Mouse (Mus musculus) urinary bladder, postnatal 10 days (tissue): ENCODE measurements around the gene Rbm47.
"Not testable (repeated sequence)": the region's sequence is repeated elsewhere in the genome, so short reads cannot be mapped to it uniquely, and the experiment has no call there.

Source experiments
- DNase-seq: peaks from one replicate; pipeline ENCODE4 v3.0.0; 2022; ENCODE audit warnings: low spot score

Rbm47 gene

DNA sequence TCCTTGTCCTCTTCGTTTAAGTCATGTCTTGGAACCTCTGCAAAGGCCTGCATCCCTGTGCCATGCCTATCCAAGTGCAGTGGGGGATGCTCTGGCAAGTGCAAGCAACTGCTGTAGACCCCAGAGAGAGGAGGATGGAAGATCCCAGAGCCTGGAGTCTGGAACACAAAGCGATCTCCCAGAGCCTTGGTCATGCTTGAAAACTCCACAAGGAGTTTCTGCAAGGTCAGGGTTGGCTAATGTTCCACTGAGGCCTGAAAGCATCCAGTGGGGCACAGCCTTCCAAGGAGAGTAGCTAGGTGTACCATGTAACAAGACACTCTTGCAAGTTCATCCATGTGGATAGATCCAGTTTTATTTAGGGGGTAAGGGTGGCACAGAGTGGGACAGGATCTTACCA lies 158.5 kb downstream of the Rbm47 start:
- DNase-seq = no peak

DNA sequence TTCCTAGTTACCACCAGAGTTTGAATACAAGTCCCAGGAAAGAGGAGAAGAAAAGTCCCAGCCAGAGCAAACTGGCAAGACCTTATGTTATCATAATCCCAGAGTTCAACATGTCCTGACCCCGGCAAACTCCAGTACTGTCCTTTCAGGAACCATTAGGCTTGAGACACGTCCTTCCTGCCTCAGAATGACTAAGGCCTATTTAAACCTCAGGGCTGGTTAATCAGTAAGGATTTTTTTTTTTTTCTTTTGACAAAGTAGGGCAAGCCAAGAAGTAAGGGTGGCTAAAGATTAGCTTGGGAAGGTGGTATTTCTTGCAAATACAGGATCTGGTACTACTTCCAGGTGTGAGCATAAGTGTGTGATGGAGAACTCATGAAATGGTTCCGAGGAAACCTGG lies 158.9 kb downstream of the Rbm47 start:
- no peak for DNase-seq

DNA sequence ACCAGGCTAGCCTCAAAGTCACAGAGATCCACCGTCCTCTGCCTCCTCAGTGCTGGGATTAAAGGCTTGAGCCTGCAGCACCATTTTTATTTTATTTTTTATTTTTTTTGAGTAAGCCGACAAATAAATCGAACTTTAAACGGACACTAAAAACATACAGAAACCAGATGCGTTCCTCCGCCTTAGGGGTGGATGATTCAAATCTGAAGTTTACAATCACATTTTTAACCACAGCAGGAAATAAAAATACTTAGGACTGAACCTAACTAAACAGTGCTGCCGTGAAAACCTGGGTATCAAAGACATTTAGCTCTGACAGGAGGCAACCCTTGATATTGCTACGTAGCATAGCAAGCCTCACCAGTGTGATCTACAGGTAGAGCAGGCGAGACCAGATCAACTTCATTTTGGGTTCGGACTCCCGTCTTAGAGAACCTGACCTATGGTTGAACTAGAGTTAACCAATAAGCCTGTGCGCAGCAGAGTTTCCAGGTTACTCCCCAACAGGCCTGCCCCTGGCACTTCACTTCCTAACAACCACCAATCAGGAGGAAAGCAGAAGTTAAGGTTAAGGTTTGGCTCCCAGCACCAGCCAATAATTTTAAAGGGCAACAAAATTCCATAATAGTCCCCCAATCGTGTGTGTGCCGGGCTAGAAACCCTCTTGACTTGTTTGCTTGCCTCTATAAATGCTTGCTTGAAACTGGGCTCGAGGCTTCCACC lies 164.5 kb downstream of the Rbm47 start:
- no peak for DNase-seq

DNA sequence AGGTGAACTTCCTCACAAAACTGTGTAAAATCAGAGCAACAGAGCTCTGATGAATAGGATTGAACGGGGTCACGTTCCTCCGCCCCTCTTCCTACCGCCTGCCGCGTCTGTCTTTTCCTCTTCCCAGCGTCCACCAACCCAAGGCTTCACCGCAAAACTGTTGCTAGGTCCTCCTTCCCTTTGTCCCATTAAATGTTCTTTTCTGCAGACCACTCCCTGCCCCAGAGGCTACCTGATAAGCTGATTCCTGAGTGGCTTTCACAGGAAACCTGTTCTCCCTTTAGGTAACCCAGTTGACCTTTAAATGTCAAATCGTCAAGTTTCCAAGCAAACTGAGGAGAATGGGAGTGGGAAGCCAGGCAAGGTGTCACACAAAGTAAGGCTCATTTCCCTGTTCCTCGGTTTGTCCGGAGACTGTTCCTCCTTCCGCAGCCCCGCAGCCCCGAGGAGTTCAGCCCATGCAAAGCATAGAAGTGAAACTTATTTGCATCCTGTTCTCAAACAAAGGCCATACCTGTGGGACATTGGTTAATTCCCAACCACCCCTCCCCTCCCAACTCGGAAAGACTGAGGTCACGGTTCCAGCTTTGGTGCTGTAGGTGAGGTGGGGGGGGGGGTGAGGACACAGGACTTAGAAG lies 167.8 kb downstream of the Rbm47 start:
- DNase-seq = no peak

DNA sequence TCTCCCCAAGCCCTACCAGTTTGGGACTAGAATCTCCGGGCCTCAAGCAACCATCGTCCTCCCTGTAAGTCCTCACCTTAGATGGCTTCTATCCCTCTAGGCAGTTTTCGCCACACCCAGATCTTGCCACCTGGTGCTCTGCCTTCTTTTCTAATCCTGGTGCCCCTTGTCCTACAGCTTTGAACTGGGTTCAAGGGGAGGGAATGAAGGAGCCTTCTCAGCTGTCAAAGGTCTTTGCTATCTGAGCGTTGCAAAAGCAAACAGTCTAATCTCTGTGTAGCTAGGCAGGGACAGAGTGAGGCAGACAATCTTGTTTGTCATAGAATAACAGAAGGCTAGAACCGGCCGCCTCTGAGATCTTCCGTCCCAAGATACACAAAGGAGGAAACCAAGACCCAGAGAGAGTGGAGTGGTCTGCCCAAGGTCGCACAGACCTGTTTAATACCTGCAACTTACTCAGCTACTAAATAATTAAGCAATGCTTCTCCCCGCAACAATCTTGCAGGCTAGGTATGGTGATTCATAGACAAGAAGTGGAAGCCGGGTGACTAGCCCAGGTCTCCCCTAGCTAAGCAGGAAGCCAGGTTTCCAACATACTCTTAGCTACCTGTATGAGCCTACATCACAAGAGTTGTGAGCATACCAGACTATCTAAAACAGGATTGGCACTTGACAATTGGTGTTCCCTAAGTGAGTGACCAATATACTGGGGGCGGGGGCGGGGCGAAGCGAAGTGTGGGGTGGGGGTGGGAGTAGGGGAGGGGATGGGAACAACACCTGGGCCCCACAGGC lies 168.6 kb downstream of the Rbm47 start, which contains the start of gene 9130230L23Rik:
TSS of gene 9130230L23Rik (minus strand) at position 152 of the 792 bp plus-strand sequence.
- DNase-seq = no peak

GRCm38 (mm10) chr5:66001232-66001631 lies 171.7 kb downstream of the Rbm47 start:
- DNase-seq = no peak

GRCm38 (mm10) chr5:66000567-66001125 lies 172.3 kb downstream of the Rbm47 start:
- DNase-seq = no peak

GRCm38 (mm10) chr5:66000074-66000473 lies 172.8 kb downstream of the Rbm47 start:
- no peak for DNase-seq

GRCm38 (mm10) chr5:65999106-65999505 lies 173.8 kb downstream of the Rbm47 start:
- DNase-seq = no peak

DNA sequence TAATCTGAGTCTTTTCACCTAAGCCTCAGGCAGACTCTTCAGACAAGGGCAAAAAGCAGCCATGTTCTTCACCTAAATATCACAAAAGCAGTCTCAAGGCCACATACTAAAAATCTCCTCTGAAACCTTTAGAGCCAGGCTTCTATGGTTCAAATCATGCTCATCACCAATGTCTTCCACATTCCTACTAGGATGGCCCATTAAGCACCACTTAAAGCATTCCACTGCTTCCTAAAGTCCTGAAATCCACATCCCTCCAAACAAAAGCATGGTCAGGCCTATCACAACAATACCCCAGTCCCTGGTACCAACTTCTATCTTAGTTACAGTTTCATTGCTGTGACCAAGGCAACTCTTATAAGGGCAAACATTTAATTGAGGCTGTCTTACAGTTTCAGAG lies 175.1 kb downstream of the Rbm47 start:
- DNase-seq = no peak

DNA sequence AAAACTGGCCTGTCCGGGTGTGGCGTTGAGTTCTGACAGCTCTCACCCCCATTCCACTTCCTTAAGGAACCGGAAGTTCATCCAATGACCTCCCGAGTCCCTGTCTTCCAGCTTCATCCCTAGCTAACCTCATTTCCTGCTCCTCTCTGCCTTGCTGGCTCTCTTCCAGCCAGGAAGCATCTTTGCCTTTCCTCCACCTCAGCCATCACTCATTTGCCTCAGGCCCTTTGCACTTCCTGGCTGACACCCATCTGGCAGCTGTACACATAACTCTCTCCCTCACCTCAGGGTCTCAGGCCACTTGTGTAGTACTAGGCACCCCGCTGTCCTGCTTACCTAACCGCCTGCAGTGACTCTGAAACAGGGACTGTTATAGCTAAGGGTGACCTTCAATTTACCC lies 178.3 kb downstream of the Rbm47 start:
- no peak for DNase-seq

DNA sequence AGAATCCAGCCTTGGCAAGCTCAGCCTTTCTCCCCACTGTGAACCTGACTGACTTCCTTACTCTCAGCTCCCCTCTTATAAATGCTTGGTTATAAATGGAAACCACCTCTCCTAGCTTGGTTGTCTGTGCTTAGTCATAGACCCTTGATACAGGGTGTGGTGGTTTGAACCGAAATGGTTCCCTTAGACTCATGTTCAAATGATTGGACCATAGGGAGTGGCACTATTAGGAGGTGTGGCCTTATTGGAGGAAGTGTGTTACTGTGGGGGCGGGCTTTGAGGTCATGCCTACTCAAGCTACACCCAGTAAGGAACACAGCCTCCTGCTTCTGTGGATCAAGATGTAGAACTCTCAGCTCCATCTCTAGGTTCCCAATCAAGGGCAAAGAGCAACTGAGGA lies 181.7 kb downstream of the Rbm47 start:
- DNase-seq = no peak

DNA sequence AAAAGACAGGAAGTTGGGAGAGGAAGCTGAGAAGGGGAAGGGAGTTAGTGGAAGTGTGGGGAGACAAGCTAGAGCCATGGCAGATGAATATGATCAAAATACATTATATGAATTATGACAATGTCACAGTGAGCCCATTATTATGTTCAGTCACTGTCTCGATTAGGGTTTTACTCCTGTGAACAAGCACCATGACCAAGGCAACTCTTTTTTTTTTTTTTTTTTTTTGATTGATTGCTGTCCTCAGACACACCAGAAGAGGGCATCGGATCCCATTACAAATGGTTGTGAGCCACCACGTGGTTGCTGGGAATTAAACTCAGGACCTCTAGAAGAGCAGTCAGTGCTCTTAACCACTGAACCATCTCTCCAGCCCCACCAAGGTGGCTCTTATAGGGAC lies 185.9 kb downstream of the Rbm47 start:
- not testable (repeated sequence) for DNase-seq

- DNase-seq = no peak
Measured at GRCm38 (mm10) chr5:65986426-65986825, 186.5 kb downstream of the Rbm47 start.

DNA sequence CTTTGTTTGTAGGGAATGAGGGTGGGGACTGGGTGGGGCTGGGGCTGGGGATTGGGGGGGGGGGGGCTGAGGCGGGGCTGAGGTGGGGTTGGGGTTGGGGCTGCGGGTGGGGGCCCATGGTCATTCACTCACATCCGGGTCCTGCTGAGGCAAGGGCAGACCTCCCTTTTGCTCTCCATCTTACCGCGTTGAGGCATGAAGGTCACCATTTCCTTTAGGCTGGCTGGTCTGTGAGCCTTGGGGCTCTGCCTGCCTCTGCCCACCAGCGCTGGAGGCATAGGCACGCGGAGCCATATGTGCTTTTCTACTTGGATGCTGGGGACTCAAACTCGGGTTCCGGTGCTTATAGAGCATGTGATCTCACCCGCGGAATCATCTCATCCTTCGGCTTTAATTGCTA lies 197.2 kb downstream of the Rbm47 start:
- DNase-seq = no peak

GRCm38 (mm10) chr5:65973189-65973588 lies 199.7 kb downstream of the Rbm47 start:
- DNase-seq = no peak

DNA sequence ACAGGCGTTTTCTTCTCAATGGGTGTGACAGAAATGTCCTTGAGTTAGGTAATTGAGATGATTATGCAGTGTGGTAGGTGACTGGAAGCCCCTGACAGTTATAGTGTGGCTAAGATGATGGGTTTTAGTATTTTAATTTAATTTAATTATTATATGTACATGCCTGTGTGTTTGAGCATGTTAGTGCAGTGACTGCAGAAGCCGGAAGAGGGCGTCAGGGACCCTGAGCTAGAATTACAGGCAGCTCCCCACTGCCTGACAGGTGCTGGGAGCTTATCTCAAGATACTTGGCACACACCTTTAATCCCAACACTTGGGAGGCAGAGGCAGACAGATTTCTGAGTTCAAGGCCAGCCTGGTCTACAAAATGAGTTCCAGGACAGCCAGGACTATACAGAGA lies 204.9 kb downstream of the Rbm47 start:
- no peak for DNase-seq

DNA sequence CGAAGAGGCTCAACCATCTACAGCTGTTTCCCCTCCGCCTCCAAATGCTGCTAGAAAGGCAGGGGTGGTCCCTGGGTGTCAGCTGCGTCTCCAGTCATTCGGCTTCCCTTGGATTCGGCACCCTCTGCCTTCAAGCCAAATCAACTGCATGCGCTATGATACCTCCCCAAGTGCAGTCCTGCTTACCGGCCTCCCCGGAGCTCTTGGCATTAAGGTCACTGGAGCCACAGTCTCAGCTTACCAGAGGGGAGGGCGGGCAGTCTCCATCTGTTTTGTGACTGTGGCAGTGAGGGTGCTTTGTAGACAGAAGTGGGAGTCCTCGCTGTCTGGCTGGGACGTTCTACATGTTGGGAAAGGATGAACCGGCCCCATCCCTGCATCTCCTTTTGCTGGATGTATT lies 205.8 kb downstream of the Rbm47 start:
- DNase-seq = no peak
